Mouse (Mus musculus) CD4-positive, CD25-positive, alpha-beta regulatory T cell, adult 2 months (primary cell): ENCODE measurements at regions not wholly inside any gene's neighbourhood (a gene's known extent, or its start where the extent isn't known, plus 50 kb on each side); places are given as distances from the start of the nearest gene placed in this dataset.

Source experiments
- DNase-seq: peaks from one replicate; pipeline ENCODE4 v3.0.0-alpha.2; 2012; ENCODE audit warnings: low read depth, low spot score

DNA sequence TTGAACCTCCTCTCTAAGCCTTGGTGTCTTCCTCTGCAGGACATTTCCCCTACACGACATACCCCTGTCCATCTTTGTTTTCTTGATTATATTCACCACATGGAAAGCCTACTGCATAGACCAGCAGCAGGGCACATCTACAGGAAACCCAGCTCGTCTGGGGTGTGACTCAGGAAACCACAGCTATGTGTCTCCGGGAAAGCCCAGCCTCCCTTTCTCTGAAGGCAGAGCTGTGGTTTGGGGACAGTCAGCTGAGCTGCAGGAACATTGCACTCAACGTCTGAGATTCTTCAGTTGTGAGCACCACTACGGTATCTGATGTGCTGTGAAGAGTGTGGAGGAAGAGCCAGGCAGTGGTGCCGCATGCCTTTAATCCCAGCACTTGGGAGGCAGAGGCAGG lies 286.9 kb downstream of the Foxo1 start:
- DNase-seq = peak; percentile 86

DNA sequence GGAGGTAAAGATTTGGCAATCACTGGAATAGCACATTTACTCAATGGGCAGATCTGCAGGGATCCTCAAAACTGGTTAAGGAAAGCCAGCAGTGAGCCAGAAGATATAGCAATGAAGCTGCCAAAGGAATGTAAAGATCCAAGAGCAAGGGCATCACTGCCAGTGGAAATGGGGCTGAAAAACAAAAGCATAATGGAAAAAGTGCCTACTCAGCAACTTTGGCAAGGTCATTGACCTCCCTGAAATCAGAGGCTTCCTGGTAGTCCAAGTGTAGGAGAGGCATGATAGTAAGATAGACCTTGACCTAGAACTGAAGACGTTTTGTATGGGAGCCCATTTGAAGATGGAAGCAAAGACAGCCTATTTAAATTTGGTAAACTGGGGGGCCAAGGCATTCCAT lies 286.4 kb downstream of the Foxo1 start:
- no peak for DNase-seq

DNA sequence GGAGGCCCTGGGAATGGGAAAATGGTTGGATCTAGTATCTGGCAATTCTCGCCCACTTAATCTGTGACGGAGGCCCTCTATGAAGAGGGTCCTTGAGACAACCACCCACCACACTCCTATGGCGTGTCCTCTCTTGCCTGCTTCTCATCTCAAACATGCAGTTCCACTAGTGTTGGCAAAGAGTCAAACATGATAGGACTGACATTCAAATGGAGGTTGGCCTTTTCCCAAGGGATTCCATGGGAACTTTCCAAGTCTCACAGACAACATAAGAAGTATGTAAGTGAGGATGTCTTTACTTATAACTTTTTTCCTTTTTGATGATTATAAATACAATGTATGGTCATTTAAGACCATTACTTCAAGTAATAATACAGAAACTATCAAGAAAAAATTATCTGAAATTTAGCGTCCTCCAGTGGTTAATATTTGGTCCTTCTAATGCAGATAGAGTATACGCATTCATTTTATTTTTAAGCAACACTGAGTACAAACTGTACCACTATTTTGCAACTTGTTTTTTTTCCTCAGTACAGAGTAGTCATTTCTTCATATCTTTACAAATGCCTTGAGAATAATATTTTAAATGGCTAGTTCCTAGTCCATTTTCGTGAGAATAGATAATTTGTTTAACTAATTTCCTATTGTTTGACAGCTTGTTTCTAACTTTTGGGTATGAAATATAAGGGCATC lies 280.2 kb downstream of the Foxo1 start:
- no peak for DNase-seq

DNA sequence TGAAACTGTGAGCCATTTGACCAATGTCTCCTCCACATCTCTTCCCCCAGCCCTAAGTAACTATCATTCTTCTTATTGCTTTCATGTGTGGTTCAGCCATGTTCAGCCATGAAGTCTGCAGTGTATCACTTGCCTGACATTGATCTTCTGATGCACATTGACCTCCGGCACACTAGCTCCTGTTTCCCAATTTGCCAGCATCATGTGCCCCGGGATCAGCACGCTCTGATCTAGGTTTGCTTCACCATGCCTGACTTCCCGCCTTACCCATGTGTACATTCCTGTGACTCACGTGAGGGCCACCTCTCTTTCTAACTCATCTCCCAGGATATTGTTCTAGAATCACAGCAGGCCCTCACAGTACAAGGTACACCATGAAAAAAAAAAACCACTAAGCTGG lies 277.9 kb downstream of the Foxo1 start:
- DNase-seq = no peak

DNA sequence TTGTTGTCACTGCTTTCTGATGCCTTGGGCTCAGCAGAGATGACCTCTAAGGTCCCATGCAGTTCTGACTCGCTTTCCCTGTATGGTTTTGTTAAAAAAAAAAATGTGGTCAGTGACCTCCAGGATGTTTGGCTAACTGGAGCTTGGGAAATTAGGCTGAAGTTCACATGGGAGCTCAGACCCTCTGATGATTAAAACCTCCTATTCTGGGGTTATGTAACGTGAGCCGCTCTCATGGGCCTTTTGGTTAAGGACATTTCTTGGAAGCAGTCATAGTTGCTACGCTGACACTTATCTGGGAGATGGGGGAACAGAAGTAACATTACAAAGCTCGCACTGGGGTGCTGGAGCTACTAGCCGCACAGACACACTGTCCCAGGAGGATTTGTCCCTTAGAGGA lies 274.9 kb downstream of the Foxo1 start:
- DNase-seq = no peak

DNA sequence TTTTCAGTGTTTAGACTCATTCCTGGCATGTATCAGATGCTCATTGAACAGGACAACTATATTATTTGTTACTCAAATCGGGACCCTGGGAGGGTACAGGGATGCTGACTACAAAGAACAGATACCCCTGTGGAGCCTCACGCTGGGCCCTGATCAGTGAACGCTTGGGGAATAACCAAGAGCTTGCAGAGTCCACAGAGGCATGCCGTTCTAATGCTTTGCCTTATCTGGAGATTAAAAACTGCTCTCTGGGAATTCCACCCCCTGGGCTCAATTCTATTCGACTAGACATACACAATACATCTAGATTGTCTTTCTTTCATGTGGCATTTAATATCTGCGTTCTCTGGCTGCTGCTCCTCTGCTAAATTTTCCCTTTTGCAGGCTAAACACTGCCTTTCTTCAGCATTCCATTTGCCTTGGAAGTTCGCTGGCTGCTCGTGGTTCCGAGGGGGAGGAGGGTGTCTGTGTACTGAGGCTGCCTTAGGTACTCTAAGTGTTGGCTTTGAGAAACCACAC lies 272.8 kb downstream of the Foxo1 start:
- DNase-seq = no peak

DNA sequence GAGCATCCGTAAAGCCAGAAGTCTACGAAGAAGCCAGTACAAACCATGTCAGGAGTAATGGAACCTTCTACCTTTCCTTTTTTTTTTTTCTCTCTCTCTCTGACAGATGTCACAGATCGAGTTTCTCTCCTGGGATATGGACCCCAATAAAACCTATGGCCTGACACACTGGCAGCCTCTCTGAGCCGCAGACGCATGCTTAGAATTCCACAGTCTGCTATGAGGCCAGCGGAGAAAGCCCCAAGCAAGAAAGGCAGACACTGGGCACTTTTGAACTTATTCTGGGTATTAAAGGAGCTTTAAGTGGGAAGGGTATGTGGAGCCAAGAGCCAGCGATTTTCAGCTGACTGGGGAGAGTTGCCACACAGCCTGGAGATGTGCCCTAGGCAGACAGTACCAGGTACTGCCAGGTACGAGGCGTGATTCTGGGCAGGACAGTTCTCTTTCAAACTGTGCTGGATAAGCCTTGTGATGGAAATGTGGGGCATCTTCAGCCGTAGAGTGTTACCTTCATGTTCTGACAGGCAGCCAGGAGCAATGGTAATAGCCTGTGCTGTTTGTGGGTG lies 271.8 kb downstream of the Foxo1 start:
- no peak for DNase-seq

DNA sequence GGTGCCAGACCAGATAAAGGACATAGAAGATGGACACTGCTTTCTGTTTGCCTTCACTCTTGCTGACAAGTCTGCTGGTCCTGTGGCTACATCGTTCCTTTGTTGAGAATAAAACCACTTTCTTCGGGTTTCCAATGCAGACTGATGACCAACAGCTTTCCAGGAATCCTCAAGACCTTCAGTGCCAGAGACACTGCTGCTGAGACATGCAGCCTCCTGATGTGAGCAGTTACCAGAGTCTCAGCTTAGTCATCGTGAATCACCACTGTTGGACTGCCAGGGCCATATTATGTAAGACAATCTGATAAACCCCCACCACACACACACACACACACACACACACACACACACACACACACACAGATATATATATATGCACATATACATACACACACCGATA lies 270.2 kb downstream of the Foxo1 start:
- DNase-seq = no peak

DNA sequence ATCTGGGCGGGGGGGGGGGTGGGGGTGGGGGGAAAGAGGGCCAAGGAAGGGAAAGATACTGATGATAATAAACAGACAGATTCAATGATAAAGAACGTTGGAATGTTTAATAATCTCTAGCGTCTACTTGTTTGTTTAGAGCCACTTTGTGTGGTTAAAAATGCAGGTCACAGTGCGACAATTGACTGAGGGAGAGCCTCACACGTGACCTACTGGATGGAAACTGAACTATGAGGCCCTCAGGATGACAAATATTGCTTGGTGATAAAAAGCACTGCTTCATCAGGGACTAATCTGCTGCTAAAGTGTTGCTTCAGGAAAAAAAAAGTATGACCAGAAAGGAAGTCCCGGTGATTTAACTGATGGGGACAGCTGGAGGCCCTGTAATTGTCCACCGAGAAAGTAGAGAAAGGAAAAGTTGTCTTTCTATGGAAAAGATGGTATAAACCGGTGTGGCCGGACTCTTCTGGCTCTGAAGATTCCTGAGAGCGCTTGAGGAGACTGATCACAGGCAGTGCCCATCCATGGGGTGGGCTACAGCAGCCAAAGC lies 269.3 kb downstream of the Foxo1 start:
- no peak for DNase-seq

DNA sequence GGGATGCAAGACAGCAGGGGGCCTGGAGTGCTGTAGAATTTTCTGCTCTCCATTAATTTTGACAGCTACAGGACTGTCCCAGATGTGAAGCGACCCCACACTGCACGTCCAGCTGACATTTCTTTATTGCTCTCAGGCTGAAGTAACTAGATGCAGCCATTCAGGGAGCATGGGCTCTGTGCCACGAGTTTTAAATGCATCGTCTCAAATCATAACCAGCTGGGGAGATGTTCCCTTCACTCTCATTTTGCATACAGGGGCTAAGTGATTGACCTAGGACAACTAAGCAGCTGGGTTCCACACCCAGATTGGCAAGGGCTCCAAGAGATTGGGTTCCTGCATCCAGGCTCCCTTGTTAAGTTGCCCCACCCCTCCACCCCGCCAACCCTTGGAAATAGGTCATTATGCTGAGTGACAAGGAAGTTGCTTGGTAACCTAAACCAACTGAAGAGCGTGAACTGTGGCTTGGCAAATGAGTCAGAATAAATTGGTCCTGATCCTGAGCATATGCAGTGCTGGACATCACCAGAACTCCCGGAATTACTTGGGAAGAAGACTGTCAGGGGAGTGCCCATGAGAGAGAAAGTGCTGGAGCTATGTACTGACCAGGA lies 267.4 kb downstream of the Foxo1 start:
- DNase-seq = no peak

DNA sequence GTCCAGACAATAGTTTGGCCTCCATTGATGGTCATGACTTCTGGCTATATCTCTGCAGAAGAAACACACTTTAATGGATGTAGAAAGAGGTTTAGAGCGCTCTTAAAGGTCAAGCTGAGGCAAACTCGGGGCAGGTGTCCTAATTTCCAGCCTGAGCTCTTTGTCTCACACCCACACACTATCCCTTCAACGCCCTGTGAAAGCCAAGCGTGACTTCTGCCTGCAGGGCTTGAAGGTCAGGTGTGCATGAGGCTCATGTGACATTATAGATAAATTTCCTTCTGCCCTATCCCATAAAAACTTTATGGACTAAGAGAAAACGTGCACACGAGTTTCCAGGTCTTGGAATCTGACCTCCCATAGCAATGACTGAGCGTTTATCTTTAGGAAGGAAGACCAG lies 266.0 kb downstream of the Foxo1 start:
- no peak for DNase-seq

DNA sequence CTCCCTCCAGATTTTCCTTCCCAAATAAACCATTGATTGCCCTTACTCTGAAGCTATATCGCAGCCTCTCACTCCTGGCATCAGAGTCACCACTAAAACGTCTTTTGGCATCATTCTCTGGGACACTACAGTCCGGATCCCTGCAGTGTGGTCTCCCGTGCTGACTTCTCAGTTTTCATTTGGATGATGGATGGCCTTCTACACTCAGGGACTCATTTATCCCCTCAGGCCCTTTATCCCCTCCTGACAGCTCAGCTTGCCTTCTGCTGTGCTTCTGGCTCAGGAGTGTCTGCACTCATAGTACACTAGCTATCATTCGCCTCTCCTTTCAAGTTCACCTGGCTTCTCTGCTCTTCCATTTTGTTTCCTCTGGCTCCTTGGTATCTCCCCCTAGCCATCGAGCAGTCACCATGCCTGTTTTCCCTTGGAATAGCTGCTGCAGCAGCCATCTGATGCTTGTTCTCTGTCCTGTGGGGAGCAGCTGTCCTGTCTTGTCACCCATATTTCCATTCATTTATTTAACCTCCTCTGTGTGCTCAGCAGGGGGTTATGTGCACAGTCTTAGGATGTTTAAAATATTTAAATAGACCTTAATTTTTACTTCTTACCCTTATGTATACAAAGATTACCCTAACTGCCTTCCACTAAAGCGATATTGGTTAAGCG lies 263.7 kb downstream of the Foxo1 start:
- DNase-seq = no peak

DNA sequence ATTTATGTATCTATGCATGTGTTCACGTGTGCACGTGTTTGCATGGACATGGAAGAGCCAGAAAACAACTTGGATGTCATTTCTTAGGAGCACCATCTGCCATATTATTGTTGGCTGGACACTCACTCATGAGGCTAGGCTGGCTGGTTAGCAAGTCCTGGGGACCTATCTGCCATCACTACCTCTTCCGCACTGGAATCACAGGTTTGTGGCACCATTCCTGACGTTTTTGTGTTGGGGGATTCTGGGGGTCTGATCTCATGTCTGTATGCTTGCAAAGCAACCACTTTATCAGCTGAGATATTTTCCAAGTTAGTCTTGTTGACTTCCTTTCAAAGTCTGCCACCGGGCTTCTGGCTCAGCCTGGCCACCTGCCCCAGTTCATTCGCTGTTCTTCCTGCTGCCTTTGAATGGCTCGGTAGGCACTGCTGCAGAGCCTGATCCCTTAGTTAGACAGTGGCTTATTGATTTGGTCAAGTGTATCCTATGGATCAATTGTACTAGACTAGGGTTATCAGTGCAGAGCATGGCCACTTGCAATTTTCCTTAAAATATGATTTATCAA lies 262.4 kb downstream of the Foxo1 start:
- no peak for DNase-seq

DNA sequence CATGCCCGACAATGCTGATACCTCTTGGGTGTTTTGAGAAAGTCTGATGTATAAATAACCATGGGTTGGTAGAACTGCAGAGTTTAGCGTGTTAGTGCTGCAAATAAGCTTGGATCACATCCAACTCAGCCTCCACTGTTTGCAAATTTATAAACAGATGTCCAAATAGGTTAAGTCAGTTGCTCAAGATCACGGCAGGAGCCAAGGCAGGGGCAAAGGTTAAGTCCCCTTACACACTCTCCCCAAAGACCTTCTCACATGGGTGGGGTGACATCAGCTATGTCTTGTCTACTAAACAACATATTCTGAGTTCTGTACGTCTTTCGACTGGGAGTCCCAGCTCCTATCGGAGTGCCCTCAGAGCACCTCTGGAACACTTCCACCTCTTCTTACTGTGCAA lies 261.0 kb downstream of the Foxo1 start:
- no peak for DNase-seq

DNA sequence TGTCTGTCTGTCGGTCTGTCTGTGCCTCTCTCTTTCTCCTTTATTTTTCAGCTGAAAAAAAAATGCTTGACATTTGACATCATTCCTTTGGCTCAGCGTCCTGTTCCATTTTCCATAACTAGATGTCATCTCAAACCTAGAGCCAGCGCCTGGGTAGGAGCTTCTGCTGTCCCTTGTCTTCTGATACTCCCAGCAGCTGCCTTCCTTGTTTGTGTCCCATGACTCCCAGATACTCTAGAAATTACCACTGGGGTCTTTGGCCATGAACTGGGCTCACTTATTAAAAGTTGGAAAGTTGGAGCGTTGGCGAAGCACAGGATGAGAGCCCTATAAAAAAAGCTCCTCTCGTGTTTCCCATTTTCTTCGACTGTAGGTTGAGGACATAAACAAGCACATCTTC lies 260.4 kb downstream of the Foxo1 start:
- DNase-seq = no peak

DNA sequence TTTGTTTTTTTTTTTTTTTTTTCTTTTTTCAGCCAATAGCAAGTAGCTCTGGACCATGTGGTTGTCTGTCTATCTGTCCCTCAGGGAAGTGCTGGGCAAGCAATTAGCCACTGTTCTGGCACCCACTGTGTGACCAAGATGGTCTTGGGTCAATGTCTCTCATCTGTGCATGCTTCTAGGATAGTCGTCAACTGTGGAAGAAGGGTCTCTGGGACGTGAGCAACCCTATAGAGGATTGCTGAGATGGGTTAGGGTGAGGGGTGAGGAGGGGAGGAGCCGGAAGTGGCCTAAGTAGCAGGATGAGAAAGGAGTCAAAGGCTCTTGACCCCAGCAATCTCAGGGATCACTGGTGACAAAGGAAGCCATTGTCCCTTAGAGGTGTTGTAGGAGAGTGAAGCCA lies 259.6 kb downstream of the Foxo1 start:
- no peak for DNase-seq

DNA sequence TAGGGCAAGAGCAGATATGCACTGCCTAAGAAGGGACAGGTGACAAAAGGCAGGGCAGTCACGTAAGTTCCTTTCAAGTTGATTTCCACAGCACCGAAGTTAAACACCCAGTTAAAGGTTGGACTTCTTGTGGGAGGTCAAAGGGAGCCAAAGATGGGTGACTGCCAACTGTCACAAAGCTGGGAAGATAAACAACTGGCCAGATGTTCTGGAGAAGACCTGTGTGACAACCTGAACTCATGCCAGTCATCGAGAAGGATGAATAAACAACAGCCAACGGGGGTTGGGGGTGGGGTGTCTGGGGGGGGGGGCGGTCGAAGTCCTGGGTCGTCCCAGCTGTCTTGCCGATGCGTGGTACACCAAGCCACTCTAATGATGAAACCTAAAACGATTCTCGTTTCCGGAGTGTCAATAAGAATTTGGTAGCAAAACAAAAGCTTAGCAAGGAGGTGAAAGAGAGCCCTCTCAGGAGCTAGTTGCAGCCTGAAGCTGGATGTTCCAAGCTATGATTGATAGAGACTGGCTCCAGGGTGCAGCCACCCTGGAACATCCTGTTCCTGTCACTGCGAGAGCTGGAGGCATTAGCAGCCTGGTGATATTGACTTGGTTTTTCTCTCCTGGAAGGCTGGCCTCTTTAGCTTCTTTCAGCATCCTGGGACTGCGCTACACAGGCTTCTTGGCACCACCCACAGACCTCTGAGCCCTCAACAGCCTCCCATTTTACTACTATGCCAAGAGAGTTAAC lies 259.0 kb downstream of the Foxo1 start:
- no peak for DNase-seq

DNA sequence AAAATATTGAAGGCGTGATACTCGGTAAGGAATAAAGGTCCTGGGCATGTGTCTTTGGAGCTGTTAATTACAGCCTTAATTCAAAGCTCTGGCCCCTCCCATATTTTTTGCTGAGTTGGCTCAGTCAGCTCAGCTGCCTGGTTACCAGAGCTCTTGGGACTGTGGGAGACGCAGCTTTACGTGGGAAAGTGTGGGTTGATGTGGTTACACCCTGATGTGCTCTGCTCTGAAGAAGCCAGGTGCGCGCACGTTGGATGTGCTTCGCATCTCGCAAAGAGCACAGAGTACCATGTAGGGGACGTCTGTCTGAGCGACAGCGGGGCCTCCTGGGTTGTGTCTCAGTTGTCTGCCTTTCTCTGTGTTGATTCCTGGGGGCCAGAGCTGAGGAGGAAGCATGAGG lies 254.8 kb downstream of the Foxo1 start:
- DNase-seq = peak; percentile 59

DNA sequence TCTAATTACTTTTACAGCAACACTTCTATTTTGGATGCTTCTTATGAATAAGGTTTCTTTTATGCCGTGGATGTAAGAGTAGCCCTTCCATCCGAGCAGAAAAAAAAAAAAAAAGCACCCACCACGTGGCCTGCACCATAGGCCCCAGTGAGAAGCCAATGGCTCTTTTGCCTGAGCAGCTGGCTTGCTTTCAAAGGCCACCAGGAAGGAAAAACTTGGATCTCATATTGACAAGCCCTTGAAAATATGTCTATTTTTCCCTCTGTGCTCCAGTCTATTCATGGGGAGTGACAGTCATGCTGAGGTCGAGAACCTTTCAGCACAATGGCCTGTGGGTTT lies 252.4 kb downstream of the Foxo1 start:
- no peak for DNase-seq

DNA sequence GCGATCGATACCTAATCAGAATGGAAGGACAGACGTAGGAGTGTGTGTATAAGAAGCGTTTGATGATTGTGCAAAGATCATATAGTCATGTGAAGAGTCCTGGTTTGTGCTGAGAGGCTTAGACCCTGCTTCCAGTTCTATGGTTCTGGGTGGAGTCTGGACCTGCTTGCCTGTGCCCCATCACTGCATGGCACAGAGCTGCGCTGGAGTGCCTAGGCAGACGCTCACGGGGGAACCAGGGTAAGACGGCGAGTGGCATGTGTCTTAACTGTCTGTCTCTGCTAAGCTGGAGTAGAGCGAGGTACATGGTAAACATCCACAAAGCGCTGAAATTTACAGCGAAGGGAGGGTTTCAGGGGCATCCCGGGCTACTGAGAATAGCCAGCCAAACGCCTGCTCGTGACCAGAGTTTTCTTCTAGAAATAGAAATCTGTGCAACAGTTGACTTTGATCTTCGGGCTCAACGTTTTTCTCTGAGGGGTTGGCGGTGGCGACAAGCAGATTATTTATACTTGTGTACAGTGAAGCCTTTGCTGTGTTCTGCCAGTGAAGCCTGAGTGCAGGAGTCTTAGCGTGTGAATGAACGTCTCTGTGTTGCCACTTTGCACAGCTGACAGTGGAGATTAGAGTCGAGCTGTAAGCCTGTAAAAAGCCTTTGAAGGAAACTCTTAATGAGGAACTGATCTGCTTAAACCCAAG lies 251.9 kb downstream of the Foxo1 start:
- DNase-seq = no peak

DNA sequence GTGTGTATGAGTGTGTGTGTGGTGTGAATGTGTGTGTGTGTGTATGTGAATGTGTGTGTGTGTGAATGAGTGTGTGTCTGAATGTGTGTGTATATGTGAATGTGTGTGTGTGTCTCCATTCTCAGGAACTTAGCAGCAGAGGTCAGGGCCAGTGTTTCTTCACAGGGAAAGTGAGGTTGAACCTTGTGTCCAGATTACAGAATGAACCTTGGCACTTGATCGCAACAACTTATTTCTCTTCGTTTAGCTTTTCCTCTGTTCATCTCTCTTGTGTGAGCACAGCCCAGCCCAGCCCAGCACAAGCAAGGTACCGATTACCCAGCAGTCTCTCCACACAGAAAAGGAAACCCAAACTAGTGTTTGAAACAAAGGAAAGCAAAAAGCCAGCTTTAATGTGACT lies 249.7 kb downstream of the Foxo1 start:
- DNase-seq = no peak
